Mouse (Mus musculus) T-cell, adult 2 months (primary cell): ENCODE data around the gene Rgs16.

ENCODE experiments used
- DNase-seq: peaks from one replicate; pipeline ENCODE4 v3.0.0; 2022; ENCODE audit warnings: low spot score

Gene Rgs16

GRCm38 (mm10) chr1:153740145-153740544 lies at the start of gene Rgs16:
Gene Rgs16 (plus strand): TSS chr1:153740349.
- peak; percentile 56 for DNase-seq

- no peak for DNase-seq
These were observed 47.6 kb upstream of the Rgs16 start for GRCm38 (mm10) chr1:153692526-153692925.

DNA sequence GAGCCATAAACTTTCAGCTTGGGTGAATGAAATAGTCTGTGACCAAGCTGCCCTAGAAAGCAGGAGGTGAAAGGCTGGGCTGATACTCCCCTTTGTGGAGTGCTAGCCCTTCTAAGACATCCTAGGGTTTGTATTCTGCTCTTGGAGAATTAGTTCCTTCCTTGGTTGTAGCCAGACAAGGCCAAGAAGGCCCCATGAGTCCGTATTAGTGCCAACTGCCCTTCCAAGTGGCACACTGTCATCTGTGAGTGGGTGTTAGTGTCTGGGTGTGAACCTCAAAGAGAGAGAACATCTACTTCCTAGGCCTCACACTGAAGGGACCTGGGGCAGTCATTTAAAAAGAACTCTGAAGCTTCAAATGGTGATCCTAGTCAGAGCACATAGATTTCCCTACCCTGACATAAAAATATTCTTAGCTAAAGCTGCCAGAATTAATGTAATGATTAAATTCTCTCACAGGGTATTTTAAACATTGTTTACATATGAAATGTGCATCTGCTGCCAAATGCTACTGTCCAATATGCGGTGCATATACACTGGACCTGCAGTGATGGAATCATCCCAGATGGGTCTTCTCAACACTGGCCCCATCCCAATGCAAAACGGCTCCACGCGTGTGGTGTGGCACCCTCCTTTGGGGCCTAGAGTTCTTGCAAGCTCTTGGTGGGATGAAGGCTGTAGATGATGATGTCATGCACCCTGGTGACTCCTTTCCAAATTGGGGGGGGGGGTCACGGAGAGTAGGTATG lies 45.6 kb upstream of the Rgs16 start:
- DNase-seq = no peak

DNA sequence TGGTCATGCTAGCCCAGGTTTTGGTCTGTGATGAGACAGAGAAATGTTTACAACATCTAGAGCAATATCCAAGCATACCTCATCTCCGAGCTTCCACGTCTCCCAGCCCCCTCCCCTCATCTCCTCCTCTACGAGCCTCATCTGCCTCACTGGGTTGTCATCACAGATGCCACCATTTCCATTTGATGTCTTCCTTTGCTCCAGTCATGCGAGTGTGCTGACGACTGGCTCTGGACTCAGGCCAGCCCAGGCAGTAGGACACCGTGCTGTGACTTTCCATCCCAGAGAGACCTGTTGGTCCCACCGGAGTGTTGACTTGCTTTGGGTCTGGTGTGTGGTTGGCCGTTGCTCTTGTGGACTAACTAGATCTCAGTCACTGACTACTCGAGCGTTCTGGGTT lies 44.8 kb upstream of the Rgs16 start:
- no peak for DNase-seq

DNA sequence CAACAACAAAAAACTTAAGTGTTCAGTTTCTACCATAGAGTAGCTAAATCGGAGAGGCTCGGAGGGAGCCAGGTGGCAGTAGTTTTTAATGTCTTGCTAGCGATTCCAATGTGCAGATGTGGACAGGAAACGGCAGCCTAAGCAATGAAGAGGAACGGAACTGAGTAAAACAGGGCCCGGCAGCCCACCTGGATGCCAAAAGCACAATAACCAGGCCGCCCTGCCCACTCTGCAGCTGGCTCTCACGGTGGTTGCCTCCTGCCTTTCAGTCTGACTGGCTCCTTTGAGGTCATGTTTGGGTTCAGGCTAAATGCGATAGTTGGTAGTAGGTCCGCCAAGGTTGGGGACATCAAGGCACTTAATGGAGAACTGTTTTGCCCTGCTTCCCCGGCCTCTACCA lies 44.1 kb upstream of the Rgs16 start:
- DNase-seq = no peak

DNA sequence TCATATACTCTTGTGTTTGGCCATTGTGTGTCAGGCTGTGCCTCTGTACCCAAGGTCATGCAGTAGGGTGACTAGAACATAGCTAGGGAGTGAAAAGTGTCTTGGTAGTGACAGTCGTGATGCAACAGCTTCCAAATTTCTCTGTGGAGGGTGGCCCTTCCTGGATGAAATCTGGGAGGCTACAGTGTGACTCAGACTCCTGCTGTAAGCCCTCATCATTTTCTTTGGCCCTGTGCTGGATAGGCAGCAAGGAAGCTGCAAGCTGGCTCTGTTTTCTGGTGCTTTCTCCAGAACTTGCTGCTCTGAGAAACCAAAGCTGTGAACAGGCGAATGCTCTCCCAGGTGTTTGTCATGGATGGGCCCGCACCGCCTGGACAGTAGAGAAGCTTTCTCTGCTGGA lies 43.6 kb upstream of the Rgs16 start:
- DNase-seq = no peak

- no peak for DNase-seq
These were observed 42.4 kb upstream of the Rgs16 start for GRCm38 (mm10) chr1:153697581-153698251.

DNA sequence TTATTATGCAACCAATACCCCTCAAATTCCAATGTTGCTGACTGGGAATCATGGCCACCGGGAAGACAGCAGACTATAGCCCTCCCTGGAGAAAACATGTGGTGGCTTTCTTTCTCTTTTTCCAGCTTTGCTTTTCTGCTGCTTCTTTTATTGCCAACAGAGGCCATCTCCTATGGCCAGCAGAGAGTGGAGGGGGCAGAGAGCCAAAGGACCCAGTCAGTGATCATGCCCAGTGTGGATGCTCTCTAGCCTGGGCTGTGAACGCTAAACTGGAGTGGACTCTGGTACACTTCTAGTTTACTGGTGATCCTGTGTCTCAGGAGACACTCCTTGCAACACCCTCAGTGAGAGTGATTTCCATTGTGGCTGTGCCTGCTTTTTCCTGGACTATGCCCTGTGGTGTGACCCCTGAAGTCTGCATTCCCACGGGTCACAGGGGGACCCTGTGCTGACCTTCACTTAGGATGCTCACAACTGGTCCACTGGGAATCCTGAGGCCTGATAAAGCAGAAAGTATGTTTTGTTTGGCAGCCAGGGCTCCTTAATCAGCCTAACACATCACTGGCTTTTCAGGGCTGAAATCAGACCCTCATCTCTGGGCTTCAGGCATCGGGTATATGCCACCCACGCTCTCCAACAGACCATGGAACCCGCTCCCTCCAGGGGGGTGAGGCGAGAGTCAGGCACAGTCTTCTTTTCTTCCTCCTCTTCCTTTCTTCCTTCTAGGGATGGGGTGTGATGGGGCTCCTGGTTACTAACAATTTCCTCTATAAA lies 41.7 kb upstream of the Rgs16 start:
- DNase-seq = no peak

- DNase-seq = peak; percentile 41
These were observed 39.6 kb upstream of the Rgs16 start for GRCm38 (mm10) chr1:153700448-153701063.

DNA sequence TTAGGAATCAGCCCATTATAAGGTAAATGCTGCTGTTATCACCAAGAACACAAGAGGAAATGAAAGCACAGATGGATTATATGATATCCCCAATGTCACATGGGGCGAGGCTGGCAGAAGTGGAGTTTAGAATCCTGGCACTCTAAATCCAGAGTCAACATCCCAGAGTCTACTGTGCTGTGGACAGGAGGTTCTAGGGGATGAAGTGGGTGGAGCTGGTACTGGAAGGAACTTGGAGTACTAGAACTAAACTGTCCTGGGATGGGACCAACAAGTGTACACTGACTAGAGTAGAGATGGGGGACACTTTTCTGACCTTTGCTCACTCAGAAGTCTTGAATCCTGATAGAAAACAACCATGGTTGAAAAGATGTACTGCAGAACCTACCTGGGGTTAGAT lies 38.7 kb upstream of the Rgs16 start:
- no peak for DNase-seq

GRCm38 (mm10) chr1:153702166-153702852 lies 37.8 kb upstream of the Rgs16 start:
- no peak for DNase-seq

- no peak for DNase-seq
These were observed 37.2 kb upstream of the Rgs16 start for GRCm38 (mm10) chr1:153702853-153703410.

DNA sequence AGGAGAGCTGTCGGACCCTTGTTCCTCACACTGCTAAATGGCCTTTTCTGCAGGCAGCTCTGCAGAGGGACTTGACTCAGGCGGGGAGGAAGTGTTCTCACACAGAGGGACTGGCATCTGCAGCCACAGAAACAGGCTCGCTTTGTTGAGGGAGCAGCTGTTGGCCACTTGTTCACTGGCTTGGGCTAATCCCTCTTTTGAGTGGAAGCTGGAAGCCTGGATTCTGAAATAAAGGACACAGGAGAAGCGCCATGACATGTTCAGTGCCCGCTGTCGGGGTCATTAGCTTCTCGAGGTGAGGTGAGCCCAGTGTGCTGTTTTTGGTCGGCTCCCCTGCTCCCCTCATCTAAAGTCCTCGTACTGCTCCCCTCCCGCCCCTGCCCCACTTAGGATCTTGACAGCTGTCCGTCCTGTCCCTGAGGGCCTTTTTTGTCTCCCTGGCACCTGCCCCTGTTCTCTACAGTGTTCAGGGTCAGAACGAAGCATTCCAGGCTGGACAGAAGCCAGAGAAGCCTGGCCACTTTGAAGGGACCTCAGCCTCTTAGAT lies 36.6 kb upstream of the Rgs16 start:
- DNase-seq = no peak

GRCm38 (mm10) chr1:153704174-153704573 lies 36.0 kb upstream of the Rgs16 start:
- DNase-seq = no peak

DNA sequence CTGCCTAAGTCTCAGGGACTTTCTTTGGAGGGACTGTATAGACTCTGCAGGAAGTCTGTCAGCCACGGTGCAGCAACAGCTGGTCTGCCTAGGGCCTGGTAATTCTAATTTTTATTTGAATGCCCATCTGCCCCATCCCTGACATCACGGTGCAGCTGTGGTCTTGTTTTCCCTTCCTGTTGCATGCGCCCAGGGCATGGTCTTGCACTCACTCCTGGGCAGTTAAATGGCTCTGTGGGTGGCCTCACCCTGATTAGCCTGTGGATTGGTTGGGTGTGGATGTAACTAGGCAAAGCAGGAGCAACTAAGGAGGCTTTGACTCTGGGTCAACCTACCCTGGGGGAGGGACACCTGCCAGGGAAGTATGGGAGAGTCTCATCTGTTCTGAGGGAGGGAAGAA lies 35.2 kb upstream of the Rgs16 start:
- no peak for DNase-seq

GRCm38 (mm10) chr1:153708626-153709025 lies 31.5 kb upstream of the Rgs16 start:
- no peak for DNase-seq

DNA sequence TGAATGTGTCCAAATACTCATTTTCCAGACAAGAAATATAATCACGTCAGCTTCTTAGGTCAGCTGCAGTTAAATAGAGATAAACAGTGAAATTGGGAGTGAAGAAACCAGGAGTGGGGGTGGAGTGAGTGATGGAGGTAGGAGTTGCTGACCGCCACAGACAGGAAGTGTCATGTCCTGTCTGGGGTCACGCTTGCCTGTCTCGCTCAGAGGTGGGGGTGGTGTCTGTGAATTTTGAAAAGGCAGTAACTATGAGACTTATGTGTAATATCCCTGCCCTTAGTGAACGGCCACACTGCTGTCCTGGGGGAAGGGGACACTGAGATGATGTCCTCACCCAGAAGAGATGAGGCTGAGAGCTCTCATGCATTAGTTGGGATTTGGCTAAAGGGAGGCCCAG lies 30.7 kb upstream of the Rgs16 start:
- no peak for DNase-seq

- no peak for DNase-seq
These were observed 28.4 kb upstream of the Rgs16 start for GRCm38 (mm10) chr1:153711544-153712262.

DNA sequence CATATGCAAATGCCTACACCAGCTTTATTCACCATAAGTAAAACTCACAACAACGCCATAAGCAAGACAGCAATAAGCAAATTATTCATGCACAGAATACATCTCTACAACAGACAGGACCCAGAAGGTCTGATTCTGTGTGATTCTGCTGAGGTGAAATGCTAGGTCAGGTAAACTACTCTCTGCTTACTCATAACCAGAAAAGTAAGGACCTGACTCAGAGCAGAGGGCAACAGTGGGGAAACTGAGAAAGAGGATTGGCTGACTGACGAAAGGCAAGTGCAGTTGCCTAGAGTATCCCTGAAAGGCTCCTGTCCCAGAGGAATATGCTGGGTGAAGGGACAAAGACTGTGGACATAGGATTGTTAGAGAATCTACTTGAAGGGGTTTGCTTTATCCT lies 27.5 kb upstream of the Rgs16 start:
- DNase-seq = no peak

GRCm38 (mm10) chr1:153717990-153718389 lies 22.2 kb upstream of the Rgs16 start:
- DNase-seq = no peak

DNA sequence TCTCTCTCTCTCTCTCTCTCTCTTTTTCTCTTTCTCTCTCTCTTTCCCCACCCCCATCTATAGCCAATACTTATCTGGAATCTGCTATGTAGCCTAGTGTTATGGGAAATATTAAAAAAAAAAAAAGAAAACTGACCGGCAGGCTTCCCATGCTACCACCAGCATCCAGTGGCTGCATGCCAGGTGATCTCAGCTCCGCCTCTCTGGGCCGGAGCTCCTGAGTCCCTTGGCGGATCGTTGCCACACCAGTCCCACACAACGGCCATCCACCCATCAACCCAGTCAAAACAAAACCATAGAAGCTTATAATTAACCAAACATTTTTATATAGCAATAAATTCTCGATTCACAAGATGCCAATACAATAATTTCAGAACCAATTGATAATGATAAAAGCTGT lies 19.2 kb upstream of the Rgs16 start:
- no peak for DNase-seq
